Mouse (Mus musculus): ENCODE measurements around the gene Olfr1061. TPM values are rescaled to one million over a fixed set of nuclear protein-coding genes. Genes with fewer than 3 reads are reported as not detected.
"Not testable (repeated sequence)": the region's sequence is repeated elsewhere in the genome, so short reads cannot be mapped to it uniquely, and the experiment has no call there.

Olfr1061 gene
- total RNA-seq (2021) = not detected

DNA sequence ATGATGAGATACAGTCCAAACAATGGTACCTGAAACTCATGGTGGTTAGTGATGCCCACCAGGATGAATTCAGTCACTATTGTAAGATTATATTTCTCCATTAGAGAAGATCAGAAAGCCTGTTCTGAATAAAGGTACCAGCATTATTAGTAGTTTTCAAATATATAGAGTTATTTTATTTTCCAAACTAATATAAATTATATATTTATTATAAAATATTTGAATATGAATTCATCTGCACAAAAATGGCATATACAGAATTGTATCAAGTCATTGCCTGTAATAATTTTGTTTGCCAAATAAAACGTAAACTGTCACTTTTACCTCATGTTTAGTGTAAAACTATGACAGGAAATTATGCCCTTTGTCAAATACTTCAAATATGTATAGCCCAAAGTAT lies at the start of gene Olfr1061:
Gene Olfr1061 (minus strand): TSS at position 101 of the 400 bp plus-strand sequence.
- no peak for DNase-seq

DNA sequence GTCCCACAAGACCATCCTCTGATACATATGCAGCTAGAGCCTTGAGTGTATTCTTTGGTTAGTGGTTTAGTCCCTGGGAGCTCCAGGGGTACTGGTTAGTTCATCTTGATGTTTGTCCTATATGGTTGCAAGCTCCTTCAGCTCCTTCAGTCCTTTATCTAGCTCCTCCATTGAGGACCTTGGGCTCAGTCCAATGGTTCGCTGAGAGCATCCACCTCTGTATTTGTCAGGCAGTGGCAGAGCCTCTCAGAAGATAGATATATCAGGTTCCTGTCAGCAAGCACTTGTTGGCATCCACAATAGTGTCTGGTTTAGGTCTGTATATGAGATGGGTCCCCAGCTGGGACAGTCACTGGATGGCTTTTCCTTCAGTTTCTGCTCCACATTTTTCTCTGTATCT lies 46.6 kb upstream of the Olfr1061 start:
- no peak for DNase-seq

DNA sequence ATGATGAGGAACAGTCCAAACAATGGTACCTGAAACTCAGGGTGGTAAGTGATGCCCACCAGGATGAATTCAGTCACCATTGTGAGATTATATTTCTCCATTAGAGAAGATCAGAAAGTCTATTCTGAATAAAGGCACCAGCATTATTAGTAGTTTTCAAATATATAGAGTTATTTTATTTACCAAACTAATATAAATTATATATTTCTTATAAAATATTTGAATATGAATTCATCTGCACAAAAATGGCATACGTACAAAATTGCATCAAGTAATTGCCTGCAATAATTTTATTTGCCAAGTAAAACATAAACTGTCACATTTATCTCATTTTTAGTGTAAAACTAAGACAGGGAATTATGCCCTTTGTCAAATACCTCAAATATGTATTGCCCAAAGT lies 42.3 kb upstream of the Olfr1061 start, which contains the start of gene Olfr1066:
Gene Olfr1066 (minus strand): TSS at position 101 of the 400 bp plus-strand sequence.
- DNase-seq = no peak

DNA sequence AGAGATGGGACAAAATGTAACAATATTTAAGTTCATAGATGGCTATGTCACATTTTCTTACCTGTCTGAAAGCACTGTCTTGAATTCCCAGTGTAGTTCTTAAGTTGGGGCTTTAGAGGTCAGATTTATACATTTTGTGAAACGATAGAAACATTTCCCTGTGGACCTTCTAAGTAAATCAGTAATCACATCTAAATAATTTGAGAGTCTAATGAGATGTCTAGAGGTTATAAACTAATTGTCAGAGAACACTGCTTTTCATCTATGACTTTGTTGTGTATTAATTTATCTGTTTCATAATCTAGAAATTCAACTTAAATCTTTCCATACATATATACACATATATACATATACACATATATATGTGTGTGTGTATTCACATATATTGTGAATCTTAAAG lies 36.6 kb upstream of the Olfr1061 start, which contains the start of gene Olfr1065:
Gene Olfr1065 (minus strand): TSS at position 101 of the 400 bp plus-strand sequence.
- not testable (repeated sequence) for DNase-seq

DNA sequence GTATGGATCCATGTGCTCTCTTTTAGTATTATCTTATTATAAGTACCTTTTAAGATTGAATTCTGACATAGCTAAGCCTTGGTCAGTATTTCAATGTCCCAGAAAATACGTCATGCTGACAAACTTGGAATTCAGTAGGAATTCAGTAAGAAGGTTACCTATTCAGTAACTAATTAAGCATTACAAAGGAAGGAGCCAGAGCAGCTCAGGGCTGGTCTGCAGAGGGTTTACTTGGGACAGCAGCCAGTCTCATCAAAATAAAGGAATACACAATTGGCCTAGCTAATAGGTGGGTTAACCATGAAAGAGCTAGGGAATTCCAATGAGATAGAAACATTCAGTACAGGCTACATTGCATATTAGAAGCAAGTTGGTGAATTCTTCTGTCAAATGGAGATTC lies 28.3 kb upstream of the Olfr1061 start:
- not testable (repeated sequence) for DNase-seq

DNA sequence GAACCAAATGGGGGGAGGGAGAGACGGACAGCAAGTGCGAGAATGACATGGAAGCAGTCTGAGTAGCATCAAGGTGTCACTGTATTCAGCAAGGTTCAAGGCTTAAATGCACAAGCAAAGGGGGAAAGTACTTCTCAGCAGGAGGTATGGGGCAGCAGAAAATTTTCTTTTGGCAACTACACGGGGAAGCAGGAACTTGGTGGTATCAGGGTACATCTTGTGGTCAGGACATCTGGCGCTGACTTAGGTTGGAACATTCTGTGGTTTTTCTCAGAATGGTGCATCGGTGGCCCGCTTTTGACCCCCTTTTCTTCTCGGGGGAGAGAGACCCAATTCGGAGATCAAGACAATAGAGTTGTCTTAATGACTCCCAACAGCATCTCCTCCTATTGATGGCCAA lies 14.7 kb upstream of the Olfr1061 start:
- not testable (repeated sequence) for DNase-seq

DNA sequence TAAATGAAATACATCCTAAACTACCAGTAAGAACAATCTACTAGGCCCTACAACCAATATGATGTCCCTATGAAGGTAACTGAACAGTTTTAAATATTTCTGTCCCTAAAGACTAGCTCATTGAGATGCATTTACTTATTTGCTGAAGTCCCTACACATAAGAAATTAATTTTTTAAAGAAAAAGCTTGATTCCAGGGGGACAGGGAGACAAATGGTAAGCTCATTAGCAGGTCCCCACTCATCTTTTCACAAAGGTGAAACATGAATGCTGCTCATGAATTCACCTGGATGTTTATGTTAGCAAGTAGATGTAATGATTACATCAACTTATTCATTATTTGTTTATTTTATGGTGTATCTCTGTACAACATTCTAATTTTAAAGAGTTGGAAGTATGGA lies 12.8 kb upstream of the Olfr1061 start, which contains the start of gene Olfr1062:
Gene Olfr1062 (minus strand): TSS at position 101 of the 400 bp plus-strand sequence.
- DNase-seq = not testable (repeated sequence)

DNA sequence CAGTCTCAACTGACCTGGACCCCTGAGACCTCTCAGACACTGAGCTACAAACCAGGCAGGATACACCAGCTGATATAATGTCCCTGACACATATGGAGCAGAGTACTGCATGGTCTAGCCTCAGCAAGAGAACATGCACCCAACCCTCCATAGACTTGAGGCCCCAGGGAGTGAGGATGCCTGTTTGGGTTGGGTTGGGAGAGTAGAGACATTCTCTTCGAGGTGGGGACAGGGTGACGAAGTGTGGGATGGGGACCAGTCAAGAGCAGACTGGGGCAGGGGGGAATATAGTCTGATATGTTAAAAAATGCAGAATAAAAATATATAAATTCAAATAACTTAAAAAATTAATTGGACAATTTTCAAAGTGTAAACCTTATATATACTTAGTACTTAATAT lies 18.7 kb downstream of the Olfr1061 start:
- no peak for DNase-seq

DNA sequence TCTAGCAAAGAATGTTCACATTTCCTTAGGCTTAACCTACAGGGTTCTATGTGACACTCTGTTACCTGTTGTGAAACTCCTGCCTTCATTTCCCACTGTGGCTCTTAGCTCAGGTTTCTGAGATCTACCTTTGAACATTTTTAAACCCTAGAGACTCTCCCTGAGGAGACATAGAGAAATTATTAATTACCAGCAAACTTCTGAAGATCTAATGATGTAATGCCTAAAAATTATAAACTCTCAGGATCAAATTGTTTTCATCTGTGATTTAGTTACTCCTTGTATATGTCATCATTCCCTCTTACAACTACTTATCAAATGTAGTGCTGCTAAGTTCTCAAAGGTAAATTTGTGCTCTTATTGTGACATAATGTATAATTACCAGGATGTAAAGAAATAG lies 25.4 kb downstream of the Olfr1061 start, which contains the start of gene Olfr1058:
Gene Olfr1058 (minus strand): TSS at position 101 of the 400 bp plus-strand sequence.
- DNase-seq = not testable (repeated sequence)

DNA sequence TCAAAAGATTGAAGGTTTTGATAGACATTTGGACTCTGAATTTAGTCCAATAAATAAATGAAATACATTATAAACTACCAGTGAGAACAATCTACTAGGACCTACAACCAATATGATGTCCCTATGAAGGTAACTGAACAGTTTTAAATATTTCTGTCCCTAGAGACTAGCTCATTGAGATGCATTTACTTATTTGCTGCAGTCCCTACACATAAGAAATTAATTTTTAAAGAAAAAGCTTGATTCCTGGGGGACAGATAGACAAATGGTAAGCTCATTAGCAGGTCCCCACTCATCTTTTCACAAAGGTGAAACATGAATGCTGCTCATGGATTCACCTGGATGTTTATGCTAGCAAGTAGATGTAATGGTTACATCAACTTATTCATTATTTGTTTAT lies 35.6 kb downstream of the Olfr1061 start, which contains the start of gene Olfr1057:
Gene Olfr1057 (minus strand): TSS at position 101 of the 400 bp plus-strand sequence.
- DNase-seq = no peak

DNA sequence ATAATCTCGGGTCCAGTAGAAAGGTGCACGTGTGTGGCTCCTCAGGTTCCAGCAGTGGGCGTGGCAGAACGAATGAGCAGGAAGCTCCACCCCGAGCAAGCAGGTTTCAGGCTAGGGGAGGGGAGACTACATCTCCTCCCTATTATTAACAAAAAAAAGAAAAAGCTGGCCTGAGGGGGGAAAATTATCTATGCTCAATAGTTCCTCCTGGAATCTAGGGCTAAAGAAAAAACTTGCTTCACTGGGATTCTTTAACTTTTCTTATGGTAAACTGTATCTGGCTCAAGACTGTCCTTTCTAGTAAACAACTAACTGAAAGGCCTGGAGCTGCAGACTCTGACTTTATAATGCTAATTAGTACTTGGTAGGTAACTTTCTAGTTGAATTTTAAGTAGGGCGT lies 47.5 kb downstream of the Olfr1061 start:
- not testable (repeated sequence) for DNase-seq

Other genes starting within 250 kb of the Olfr1061 start
- not detected for gene Olfr1043, start 246.5 kb downstream of the Olfr1061 start, total RNA-seq (2021)
- gene Olfr1044, start 236.2 kb downstream of the Olfr1061 start, total RNA-seq (2021) = not detected
- not detected for gene Olfr52, start 228.4 kb downstream of the Olfr1061 start, total RNA-seq (2021)
- not detected for gene Olfr1045, start 211.0 kb downstream of the Olfr1061 start, total RNA-seq (2021)
- not detected for gene Olfr1046, start 194.7 kb downstream of the Olfr1061 start, total RNA-seq (2021)
- not detected for gene Olfr1047, start 182.6 kb downstream of the Olfr1061 start, total RNA-seq (2021)
- not detected for gene Olfr1048, start 173.8 kb downstream of the Olfr1061 start, total RNA-seq (2021)
- gene Olfr1049, start 155.7 kb downstream of the Olfr1061 start, total RNA-seq (2021) = not detected
- not detected for gene Olfr1051, start 135.0 kb downstream of the Olfr1061 start, total RNA-seq (2021)
- gene Olfr1052, start 121.6 kb downstream of the Olfr1061 start, total RNA-seq (2021) = not detected
- not detected for gene Olfr1053, start 98.8 kb downstream of the Olfr1061 start, total RNA-seq (2021)
- gene Olfr1054, start 78.6 kb downstream of the Olfr1061 start, total RNA-seq (2021) = not detected
- gene Olfr1055, start 63.8 kb downstream of the Olfr1061 start, total RNA-seq (2021) = not detected
- gene Olfr1056, start 51.6 kb downstream of the Olfr1061 start, total RNA-seq (2021) = not detected
- gene Olfr1057, start 35.7 kb downstream of the Olfr1061 start, total RNA-seq (2021) = not detected
- gene Olfr1058, start 25.5 kb downstream of the Olfr1061 start, total RNA-seq (2021) = not detected
- not detected for gene Olfr1062, start 12.7 kb upstream of the Olfr1061 start, total RNA-seq (2021)
- gene Olfr1065, start 36.5 kb upstream of the Olfr1061 start, total RNA-seq (2021) = not detected
- gene Olfr1066, start 42.2 kb upstream of the Olfr1061 start, total RNA-seq (2021) = not detected
- not detected for gene Olfr228, start 73.3 kb upstream of the Olfr1061 start, total RNA-seq (2021)
- not detected for gene Olfr1076, start 94.4 kb upstream of the Olfr1061 start, total RNA-seq (2021)
- not detected for gene Olfr1079, start 128.4 kb upstream of the Olfr1061 start, total RNA-seq (2021)
- not detected for gene Olfr1080, start 144.2 kb upstream of the Olfr1061 start, total RNA-seq (2021)
- gene Olfr1082, start 184.9 kb upstream of the Olfr1061 start, total RNA-seq (2021) = not detected
- not detected for gene Olfr1084, start 225.7 kb upstream of the Olfr1061 start, total RNA-seq (2021)
- not detected for gene Olfr1085, start 248.0 kb upstream of the Olfr1061 start, total RNA-seq (2021)